Mouse (Mus musculus) layer of hippocampus, postnatal 25 days (tissue): Measurements from ENCODE around the gene Map1lc3b. TPM values are rescaled to one million over a fixed set of nuclear protein-coding genes. Genes with fewer than 3 reads are reported as not detected.
A peak's percentile ranks its signal among the peaks of the same experiment; 100 is the strongest.

Experiments
- DNase-seq, 2 experiments: peaks; one replicate each; pipeline ENCODE4 v3.0.0; 2022; ENCODE audit warnings: mixed read lengths in 2 of 2, low spot score in 1 of 2; ENCODE audit errors: extremely low spot score in 1 of 2
- total RNA-seq, 2 experiments: library from RNA; stranded (reverse); gene quantifications; 2 replicates each; pipeline ENCODE4 v1.2.3; 2021

The Map1lc3b gene
- total RNA-seq, 2 experiments from 2014 or later, result 160 to 197 TPM

DNA sequence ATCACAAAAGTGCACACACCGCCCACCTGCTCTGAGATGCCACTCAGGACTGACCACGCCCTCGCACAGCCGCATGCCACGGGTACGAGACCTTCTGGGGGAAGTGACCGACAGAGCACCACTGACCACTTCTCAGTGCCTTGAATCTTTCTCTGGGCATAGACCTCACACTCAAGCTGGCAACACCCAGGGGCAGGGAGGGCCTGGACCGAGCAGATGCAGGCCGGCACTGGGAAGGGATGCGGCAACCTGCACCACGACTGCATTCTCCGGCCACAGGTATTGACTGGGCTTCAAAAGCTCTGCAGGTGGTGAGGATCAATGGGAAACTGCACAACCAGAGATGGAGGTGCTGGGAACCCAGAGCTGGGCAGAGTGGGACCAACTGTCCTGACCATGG lies 12.2 kb downstream of the Map1lc3b start:
- DNase-seq, result no peak

DNA sequence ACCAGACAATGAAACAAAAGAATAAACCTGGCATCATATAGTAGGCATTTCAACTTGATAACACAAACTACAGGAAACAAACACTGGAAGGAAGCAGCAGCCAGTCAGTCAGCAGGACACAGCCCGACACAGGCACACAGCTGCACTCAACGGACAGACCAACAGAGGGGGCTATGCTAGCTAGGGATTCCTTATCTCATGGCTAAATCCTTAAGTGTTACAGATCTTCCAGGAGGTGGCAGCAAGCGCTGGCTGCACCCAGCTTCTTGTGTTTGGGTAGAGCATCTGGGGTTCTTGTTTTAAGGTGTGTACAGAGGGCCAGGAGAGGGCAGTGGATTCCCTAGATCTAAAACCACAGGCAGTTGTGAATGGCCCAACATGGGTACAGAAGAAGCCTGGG lies 12.7 kb downstream of the Map1lc3b start:
- DNase-seq, result peak in 1 of 2 experiments; percentile 69

DNA sequence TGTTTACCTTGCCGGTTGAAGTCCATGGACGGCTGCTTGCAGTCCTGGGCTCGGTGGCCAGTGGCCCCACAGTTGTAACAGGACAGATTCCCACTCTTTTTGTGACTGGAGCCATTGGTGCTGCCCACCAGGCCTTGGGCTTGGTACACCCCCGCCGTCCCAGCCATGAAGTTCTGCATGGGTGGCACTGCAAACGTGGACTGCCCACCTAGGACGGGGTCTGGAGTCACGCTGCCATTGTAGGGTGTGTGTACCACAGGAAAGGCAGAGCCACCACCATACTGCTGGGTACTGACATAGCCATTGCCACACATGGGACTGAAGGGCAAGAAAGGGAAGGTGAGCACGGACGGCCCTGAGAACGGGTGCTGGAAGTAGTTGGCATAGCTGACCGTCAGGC lies 13.6 kb downstream of the Map1lc3b start:
- no peak for DNase-seq

DNA sequence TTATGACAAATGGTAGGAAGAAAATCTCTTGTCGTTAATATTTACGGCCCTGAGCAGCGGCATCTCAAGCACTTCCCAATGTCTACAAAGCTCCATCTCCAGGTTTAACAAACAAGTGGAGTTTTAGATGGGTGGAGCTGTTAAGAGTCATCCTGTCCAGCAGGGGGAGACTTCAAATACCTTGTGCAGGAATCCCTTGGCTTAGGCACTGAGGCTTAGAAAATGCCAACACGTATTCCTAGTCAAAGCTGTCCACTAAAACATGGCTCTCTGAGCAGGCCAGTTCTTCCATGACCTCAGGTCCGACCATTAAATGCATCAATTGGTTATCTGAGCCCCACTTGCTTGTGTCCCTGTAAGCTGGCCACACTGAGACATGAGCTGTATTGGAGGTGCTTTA lies 17.5 kb downstream of the Map1lc3b start:
- no peak for DNase-seq

DNA sequence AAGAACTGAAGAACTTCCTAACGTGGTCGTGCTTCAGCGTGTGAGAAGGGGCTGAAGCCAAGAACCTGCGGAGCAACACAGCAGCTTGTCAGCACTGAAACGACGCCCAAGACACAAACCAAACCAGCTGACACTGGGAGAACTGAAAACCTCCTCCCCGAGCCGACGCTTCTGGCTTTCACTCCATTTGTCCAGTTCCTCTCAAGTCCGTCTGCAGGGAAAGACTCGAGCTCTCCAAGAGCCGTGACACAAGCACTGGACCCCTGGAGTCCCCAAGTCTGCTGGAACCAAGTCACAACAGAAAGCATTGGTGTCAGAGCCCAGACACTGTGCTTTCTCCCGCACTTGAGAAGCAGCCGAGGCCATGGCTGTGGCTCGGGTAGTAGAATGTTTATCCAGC lies 19.1 kb downstream of the Map1lc3b start:
- no peak for DNase-seq

DNA sequence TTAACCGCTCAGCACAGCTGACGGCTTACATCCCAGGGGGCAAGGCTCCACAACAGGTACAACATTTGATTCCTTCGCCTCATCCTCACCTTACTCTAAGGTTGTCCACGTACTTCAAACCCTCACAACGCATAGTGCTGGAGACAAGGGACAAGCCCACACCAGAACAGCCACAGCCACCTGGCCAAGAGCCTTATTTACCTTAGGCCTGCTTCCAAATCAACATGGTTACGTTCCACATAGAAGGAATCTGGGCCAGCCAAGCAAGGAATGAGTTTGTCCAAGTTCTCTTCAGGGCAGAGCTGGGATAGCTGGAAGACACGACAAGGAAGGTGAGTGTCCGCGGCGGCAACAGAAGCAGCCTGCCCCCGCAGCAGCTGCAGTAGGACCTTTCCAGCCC lies 19.8 kb downstream of the Map1lc3b start:
- no peak for DNase-seq

DNA sequence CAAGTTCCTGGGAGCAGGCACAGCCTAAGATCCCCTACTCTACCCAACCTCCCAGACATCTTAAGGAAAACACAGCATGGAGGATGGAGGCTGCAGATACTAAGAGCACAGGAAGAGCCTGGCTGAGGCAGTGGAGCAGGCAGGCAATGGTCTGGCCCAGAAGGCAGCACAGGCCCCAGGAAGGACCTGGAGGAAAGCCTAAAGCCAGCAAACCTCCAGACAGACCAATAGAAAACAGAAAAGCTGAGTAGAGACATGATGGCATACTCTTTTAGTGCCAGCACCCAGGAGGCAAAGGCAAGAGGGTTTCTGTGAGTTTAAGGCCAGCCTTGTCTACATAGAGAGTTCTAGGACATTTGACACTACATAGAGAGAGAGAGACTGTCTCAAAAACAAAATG lies 23.3 kb downstream of the Map1lc3b start:
- no peak for DNase-seq

DNA sequence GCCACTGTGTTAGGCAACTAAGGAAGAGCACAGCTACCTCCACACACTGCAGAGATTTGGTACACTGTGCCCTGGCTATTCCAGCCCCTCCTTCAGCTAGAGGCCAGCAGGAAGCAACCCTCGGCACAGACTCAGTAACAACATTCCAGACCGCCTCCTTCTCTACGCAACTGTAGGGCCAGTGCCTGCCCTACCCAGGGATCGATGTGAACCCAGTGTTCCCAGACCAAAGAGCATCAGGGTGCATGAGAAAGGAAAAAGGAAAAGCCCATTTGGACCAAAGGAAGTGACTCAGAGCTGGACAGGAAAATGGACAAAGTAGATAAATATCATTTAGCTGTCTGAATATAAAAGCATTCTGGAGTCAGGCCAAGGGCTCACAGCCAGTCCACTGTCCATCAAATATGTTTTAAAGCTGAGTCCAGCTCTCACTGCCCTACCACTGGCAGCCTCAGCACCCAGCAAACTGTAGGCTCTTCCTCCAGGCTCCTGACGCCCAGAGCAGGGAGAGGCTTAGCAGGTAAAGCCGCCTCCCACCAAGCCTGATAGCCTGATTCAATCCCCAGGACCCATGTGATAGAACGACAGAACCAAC lies 29.3 kb downstream of the Map1lc3b start:
- no peak for DNase-seq

DNA sequence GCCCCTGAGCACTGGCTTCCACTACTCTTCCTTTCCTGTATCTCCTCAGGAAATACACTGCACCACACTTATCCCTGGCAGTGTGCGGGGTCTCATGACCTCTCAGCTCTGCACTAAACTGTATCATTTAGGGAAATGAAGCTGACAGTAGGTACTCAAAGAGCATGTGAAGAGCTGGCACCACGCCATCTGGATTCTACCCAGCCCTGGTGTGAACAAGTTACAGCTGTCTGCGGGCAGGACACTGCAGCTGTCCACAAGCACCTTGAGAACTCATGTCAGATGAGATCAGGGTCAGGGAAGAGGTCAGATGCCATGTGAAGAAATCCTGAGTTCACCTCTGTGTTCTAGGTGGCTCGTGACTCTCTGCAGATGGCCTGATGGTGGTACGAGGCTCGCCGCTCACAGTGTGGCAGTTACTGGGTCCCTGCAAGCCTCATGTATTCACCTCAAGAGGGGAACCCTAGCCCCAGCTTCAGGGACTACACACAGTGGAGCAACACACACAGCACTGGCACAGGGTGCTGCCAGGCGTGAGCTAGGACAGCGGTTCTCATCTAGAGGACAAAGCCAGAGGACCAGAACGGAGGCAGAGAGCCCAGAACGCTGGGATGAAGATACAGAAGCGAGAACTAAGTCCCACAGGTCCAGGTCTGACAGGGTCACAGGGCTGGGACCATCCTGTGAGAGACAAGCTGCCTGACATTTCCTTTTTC lies 30.8 kb downstream of the Map1lc3b start:
- DNase-seq, result peak in 1 of 2 experiments; percentile 33

DNA sequence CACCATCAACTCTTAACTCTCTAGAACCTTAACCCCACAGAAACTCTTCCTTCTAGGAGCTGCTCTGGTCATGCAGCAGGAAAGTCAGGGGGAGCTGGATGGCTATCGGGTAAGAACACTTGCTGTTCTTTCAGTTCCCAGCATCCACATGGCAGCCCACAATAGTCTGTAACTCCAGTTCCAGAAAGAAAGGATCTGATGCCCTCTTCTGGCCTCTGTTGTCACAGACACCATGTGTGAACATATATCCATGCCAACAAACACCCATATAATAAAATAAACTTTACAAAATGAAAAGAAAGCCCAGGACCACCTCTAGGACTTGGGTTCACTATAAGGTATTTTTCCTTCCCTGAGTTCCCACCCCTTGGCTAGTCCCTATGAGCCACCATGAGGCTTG lies 31.7 kb downstream of the Map1lc3b start:
- no peak for DNase-seq

DNA sequence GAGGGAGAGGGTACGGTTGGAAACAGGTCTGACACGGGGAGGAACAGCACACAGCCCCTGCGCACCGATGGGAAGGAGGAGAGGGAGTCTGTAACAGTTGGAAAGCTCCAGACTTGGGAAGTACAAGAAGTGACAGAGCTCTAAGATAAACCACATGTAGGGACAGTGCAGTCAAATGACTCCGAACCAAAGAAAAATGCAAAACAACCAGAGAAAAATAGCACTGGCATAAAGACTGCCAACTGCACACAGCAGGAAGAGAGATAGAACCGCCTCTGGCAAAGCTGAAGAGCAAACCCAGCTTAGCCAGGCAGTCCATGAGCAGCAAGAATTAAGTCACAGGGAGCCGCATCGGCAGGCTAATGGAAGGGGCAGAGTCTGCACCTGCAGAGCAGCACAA lies 32.9 kb downstream of the Map1lc3b start:
- no peak for DNase-seq

DNA sequence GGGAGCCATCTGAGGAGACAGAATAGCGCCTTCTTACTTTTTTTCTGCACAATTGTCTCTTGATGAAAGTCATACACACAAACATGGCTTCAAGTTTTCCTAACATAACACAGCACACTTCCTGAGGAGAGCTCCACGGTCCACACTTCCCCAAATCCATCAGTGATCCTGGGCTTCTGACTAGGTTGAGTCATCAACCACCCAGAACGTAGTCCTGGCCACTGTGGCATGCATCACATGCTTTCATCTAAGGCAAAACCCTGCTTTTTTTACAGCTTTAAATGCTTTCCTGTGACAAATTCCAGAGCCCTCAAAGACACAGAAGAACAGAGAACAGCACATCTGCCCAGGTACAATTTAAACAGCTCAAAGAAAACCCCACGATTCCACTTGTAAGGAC lies 38.5 kb downstream of the Map1lc3b start:
- DNase-seq, result no peak

DNA sequence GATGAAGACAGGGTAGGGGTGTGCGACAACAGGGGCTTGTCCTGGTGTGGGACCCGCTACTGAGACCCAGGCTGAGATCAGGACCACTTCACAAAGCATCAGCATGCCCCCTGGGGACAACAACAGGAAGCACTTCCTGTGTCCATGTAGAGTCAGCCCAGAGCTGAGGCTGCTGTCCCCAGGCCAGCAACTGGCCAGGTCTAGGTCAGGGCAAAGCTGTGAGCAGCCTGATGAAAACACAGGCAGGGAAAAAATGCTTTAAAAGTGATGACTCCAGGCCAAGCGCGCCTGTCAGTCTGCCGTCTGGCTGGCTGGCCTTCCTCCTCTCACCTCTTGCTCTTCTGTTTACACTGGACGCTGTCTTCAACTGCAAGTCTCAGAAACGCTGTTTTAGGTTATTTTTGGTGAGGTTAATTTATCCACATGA lies 41.5 kb downstream of the Map1lc3b start:
- DNase-seq, result no peak

DNA sequence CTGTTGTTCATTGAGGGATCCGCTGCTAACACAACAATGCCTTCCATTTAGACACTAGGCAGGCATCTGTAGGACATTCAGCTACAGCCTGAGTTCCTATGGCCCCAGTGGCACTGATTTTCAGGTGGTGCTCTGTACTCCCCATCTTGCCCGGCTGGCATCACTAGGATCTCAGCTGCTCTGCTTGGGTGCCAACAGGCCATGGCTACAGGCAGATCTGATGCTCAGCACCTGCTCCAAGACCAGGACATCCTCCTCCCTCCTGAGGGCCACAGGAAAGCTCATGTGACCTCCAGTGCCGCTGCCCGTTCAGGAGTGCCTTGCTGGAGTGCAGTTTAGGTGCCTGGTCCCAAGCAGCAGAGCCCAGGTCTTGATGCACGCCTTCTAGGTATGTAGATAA lies 42.2 kb downstream of the Map1lc3b start:
- no peak for DNase-seq

DNA sequence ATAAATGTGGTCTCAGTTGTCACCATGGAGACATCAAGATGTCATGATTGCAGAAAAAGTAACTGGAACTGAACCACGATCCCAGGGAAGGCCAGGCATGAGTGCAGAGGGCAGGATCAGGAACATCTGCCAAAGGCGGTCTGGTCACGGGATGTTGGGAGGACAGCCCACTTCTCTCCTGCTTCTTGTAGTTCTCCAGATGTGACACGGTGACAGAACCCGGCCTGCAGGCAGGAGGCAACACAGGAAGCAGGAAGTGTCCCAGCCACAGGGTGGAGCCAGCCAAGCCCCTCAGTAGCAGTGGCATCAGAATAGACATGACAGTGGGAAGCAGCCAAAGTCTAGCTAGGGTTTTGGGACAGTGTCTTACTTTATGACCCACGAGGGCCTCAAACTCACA lies 45.4 kb downstream of the Map1lc3b start:
- no peak for DNase-seq

DNA sequence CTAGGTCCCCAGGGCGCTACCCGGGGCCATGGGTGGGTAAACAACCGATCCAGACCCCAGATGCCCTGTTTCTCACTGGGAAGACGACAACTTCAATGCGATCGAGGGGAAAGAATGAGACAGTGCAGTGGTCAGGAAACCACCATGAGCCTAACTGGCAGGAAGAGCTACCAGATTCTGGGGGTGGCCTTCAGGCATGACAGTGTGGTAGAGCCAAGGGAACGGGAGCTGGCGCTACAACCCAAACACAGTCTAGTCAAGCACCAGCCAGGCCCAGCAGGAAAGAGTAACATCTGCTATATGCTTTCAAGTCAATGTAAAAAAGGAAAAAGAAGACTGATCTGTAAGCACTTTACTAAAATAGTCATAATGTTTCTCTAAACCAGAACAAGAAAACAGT lies 46.0 kb downstream of the Map1lc3b start:
- DNase-seq, result no peak

DNA sequence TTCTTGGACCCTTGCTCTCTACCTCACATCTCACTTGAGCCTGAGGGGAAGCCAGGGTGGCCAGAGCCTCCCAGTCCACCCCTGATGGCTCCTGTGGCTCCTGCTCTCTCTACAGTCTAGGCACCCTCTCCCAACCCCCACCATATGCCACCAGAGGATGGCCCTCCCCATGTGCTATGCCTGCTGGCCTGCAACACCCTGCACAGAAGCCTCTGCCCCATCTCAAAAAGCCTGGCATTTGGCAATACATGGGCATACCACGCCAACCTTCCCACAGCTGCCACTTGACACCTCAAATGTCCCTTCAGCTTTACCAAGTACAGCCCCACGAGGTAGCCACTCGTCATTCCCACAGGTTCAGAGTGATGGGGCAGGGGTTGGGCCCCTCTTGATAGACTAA lies 52.6 kb downstream of the Map1lc3b start:
- no peak for DNase-seq

DNA sequence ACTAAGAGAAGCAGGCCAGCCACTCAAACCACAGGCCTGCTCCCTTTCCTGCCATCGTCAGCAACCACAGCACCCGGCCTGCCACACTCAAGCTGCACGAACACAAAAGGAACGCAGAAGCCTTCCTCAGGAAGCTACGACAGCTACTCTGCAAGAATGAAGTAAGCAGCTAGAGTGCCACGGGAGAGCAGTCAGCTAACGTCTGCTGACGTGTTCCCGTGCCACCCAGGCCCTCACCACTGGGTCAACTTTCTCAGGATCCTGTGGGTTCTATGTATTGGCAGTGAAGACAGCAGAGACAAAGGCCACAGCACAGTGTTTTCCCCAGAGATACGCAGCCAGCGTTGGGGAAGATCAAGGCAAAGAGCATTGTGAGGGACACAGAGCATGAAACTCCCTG lies 53.2 kb downstream of the Map1lc3b start:
- DNase-seq, result no peak

DNA sequence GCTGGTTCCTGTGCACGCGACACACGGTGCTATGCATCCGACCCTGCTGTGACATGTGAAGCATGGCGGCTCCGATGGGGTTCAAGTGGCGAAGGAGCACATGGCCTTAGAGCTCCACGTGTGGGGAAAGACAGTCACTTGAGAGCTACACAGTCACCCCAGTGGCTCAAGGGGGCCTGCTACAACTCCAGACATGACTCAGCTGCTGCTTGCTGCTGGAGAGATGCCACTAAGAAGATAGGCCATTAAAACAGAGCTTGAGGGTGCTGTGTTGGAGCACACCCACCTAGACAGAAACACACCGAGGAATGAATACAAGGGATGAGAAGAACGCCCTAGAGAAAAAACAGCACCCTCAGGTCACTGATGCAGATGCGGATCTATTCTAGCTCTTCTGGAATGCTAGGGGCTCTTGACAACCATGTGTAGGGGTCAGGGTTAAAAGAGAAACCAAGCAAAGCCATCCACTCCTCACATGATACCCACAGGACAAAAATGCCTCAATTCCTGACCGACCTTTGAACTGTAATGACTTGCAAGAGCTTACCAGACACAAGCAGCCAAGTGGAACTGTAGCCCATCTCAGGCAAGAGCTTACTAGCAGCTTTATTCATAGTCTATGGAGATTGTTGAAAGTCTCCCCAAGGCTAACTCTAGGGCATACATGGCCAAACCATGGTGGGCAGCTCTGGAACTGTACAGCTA lies 57.5 kb downstream of the Map1lc3b start:
- no peak for DNase-seq
